Mouse (Mus musculus): ENCODE data around the gene Espl1. TPM values are rescaled to one million over a fixed set of nuclear protein-coding genes. Genes with fewer than 3 reads are reported as not detected.

Gene Espl1
- total RNA-seq, 2 experiments from 2014 or later = 0.74 to 0.87 TPM

DNA sequence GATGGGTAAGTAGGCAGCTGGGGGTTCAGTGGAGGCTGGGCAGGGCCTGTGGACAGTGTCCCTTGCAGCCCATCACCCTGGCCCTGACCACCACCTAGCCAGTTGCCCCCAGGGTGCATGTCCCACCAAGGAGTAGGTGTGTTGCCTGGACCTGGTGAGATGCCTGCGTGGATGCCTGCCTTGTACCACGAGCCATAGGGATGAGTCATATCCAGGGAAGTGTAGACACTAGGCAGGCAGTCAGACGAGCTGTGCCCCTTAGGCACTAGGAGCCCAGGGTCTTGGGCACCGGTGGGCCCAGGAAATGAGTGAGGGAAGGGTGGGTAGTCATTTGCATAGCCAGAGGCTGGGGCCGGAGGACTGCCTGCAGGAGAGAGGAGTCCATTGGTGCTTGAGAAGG is 62.8 kb downstream of the Espl1 start:
- no peak for DNase-seq
- intact Hi-C loops (cut with DNase I) = no loop called here

DNA sequence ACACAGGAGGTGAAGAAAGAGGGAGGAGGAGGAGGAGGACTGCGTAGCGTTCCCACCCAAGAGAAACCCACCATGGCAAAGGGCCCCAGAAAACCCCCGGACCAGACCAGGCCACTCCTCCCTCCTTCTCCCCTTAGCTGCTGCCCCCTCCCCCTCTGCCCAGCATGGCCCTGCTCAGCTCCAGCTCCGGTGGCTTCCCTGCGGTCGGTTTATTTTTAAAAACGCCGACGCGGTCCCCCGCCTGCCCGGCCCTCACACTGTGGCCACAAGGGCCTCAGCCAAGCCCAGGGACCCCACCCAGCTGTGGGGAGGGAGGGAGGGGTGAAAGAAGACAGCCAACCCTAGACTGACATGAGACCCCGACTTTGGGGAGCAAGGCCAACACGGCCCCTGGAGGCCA is 66.6 kb downstream of the Espl1 start:
- intact Hi-C loops (cut with DNase I) = no loop called here
- DNase-seq = no peak

DNA sequence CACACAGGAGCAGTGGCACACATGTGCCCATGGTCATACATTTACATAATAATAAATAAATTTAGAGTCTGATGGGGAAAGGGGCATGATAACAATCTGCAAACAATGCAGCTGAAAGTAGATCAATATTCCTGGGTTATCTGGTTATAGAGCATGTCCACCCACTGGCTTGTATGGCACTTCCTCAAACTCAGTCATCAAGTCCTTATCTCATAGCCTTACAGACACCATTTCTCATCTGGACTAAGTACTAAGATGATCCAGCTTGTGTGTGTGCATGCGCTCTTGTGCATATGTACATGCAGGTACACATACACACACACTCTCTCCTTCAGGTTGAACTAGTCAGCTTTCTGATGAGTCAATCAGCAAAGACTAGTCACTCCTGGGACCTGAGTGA is 68.6 kb downstream of the Espl1 start:
- no peak for DNase-seq
- intact Hi-C loops (cut with DNase I) = no loop called here

DNA sequence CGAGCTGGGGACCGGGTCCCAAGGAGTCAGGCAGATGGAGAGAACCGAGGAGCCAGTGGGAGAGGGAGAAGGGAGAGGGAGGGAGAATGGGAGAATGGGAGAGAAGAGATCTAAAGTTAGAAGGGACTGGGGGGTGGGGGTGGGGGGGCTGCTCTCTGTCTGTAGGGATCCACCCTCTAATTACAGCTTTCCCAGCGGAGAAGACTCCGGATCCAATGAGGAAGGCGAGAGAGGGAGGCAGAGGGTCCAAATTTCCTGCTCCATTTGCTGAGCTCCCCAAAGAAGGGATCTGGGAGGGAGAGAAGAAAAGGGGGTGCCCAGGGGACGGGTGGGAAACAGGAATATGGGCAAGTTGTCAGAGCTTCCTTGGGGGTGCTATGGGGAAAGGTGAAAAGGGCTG is 70.2 kb downstream of the Espl1 start:
- no peak for DNase-seq
- intact Hi-C loops (cut with DNase I) = no loop called here

DNA sequence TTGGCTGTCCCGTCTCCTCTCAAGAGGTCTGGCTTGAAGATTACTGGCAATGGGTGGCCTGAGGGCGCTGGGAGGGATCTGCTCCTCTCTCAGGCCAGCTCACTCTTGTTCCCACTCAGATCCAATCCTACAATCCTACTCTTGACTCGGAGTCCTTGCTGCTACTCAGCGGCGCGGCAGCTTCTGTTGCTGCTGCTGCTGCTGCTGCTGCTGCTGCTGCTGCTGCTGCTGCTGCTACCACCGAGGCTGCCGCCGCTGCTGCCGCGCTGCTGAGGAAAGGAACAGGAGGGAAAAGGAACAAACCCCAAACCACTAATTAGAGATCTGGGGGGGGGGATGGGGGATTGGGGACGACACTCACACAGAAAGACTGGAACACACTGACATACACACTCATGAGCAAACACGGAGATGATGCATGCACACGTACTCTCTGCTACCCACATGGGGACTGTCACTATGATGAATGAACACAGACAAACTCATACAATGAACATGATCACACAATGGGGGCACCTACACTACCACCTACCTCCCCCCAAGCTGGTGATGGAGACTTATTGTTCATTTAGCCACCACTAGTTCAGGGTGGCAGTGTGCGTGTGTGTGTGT is 70.8 kb downstream of the Espl1 start, which contains the start of gene Sp7:
Gene Sp7, minus strand, starts transcription at position 450 of the 612 bp plus-strand sequence.
- intact Hi-C loops (cut with DNase I) = no loop called here
- no peak for DNase-seq

DNA sequence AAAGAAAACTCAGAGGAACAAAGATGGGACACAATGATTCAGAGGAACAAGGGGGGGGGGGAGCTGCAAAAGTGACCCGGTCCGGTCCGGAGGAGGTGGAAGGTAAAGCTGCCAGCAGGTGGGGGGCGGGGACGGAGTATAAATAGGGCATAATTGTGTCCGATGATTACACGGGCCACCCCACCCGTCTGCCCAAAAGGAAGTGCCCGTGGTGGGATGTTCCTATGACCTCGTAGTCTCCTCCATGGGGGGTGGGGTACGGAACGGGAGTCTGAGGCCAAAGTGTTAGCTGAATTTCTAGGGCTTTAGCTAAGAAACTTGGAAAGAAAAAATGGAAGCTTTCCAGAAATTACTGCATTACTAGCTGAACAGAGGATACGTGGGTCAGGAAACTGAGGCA is 73.9 kb downstream of the Espl1 start:
- no peak for DNase-seq
- intact Hi-C loops (cut with DNase I) = no loop called here

DNA sequence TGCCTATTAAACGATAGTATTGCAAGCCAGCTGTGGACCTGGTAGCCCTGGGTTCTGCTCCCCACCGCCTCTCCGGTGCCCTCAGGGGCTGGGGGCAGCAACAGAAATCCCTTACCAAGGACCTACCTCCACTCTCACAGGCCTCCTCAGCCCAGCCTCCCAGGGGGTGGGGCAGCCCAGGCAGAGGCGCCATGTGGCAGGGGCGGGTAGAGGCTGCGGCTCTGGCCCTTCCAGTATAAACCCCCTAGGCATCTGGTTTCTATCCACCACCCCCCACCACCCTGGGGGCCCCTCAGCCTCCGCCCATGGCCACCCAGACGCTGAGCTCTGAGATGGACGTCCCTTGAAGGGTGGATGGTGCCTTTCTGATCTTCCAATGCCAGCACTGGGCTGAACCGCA is 74.7 kb downstream of the Espl1 start:
- DNase-seq = no peak
- intact Hi-C loops (cut with DNase I) = no loop called here

Other genes starting within 250 kb of the Espl1 start
- 100 to 1,000 TPM; 148 to 169 TPM for gene Eif4b, start 222.5 kb upstream of the Espl1 start, total RNA-seq (2021)
- gene Tns2, start 195.9 kb upstream of the Espl1 start, total RNA-seq (2021) = 10 to 100 TPM; 34.7 to 36.0 TPM
- 1 to 10 TPM; 6.0 to 6.2 TPM for gene Spryd3, start 160.0 kb upstream of the Espl1 start, total RNA-seq (2021)
- gene Igfbp6, start 151.9 kb upstream of the Espl1 start, total RNA-seq (2021) = 10 to 100 TPM; 42.6 TPM
- gene Soat2, start 145.7 kb upstream of the Espl1 start, total RNA-seq (2021) = under 1 TPM in 1 of 2 experiments, not detected in 1; 0.15 TPM
- gene Zfp740, start 93.0 kb upstream of the Espl1 start, total RNA-seq (2021) = 10 to 100 TPM; 24.3 to 26.6 TPM
- gene Csad, start 91.5 kb upstream of the Espl1 start, total RNA-seq (2021) = 1 to 10 TPM; 7.5 to 7.6 TPM
- gene Itgb7, start 64.3 kb upstream of the Espl1 start, total RNA-seq (2021) = 1 to 10 TPM in 1 of 2 experiments, under 1 TPM in 1; 0.69 to 1.3 TPM
- gene Rarg, start 38.7 kb upstream of the Espl1 start, total RNA-seq (2021) = 1 to 10 TPM; 9.3 to 9.9 TPM
- gene Gm9918, start 25.7 kb upstream of the Espl1 start, total RNA-seq (2021) = not detected
- gene Mfsd5, start 16.8 kb upstream of the Espl1 start, total RNA-seq (2021) = 10 to 100 TPM; 12.8 to 13.4 TPM
- 100 to 1,000 TPM; 189 to 216 TPM for gene Pfdn5, start 29.9 kb downstream of the Espl1 start, total RNA-seq (2021)
- gene Myg1, start 35.4 kb downstream of the Espl1 start, total RNA-seq (2021) = 10 to 100 TPM; 14.8 to 16.3 TPM
- 1 to 10 TPM; 4.3 to 7.3 TPM for gene Aaas, start 54.5 kb downstream of the Espl1 start, total RNA-seq (2021)
- gene Sp7, start 70.9 kb downstream of the Espl1 start, total RNA-seq (2021) = not detected
- gene Sp1, start 109.9 kb downstream of the Espl1 start, total RNA-seq (2021) = 10 to 100 TPM; 20.2 to 22.8 TPM
- 1 to 10 TPM; 9.1 to 10.0 TPM for gene Amhr2, start 149.1 kb downstream of the Espl1 start, total RNA-seq (2021)
- 10 to 100 TPM; 13.4 to 13.7 TPM for gene Prr13, start 162.8 kb downstream of the Espl1 start, total RNA-seq (2021)
- gene Pcbp2, start 174.3 kb downstream of the Espl1 start, total RNA-seq (2021) = 100 to 1,000 TPM; 350 to 411 TPM
- gene Gm10337, start 207.5 kb downstream of the Espl1 start, total RNA-seq (2021) = not detected
- 1 to 10 TPM; 1.6 to 1.9 TPM for gene Map3k12, start 220.8 kb downstream of the Espl1 start, total RNA-seq (2021)
- gene Tarbp2, start 221.9 kb downstream of the Espl1 start, total RNA-seq (2021) = 10 to 100 TPM; 33.0 to 33.4 TPM
- 1 to 10 TPM; 1.3 to 2.1 TPM for gene Npff, start 228.7 kb downstream of the Espl1 start, total RNA-seq (2021)